Mouse (Mus musculus) small intestine, adult 2 months (tissue): Measurements from ENCODE around the gene Shroom4. TPM values are rescaled to one million over a fixed set of nuclear protein-coding genes. Genes with fewer than 3 reads are reported as not detected.

Experiments
- H3K27ac ChIP-seq: fragments of 200-500 bp; 2 replicates; pipeline ENCODE4 v1.5.1; 2012; ENCODE audit warnings: low read depth, low read length, control low read depth, inconsistent platforms; ENCODE audit not compliant: insufficient read depth
- H3K27me3 ChIP-seq: fragments of 200-500 bp; 2 replicates; pipeline ENCODE4 v1.6.1; 2012; ENCODE audit warnings: mild to moderate bottlenecking, moderate library complexity, low read length, inconsistent platforms; ENCODE audit not compliant: control insufficient read depth, insufficient read depth
- H3K36me3 ChIP-seq: fragments of 200-500 bp; 2 replicates; pipeline ENCODE4 v1.6.1; 2012; ENCODE audit warnings: mild to moderate bottlenecking, low read length, control low read depth, inconsistent platforms; ENCODE audit not compliant: control insufficient read depth, insufficient read depth
- H3K4me1 ChIP-seq: fragments of 200-500 bp; 2 replicates; pipeline ENCODE4 v1.6.1; 2012; ENCODE audit warnings: low read length, inconsistent platforms, mixed read lengths; ENCODE audit not compliant: control insufficient read depth, insufficient read depth, insufficient read length
- H3K4me3 ChIP-seq: fragments of 200-500 bp; 2 replicates; pipeline ENCODE4 v1.5.1; 2012; ENCODE audit warnings: low read depth, mild to moderate bottlenecking, control low read depth, inconsistent platforms, low read length, moderate library complexity
- CTCF ChIP-seq: fragments of 200-500 bp; IDR thresholded peaks from 2 replicates; pipeline ENCODE4 v1.5.1; 2012; ENCODE audit warnings: low read depth, mild to moderate bottlenecking, control low read depth, inconsistent platforms, low read length, moderate library complexity, mixed read lengths; ENCODE audit not compliant: insufficient replicate concordance, insufficient read length; ENCODE audit errors: extremely low read depth
- POLR2A ChIP-seq: fragments of 200-500 bp; IDR thresholded peaks from 2 replicates; pipeline ENCODE4 v1.6.1; 2012; ENCODE audit warnings: low read depth, mild to moderate bottlenecking, control low read depth, inconsistent platforms, low read length, moderate library complexity
- WGBS: fragments of 180-500 bp; shearing (Covaris S2); methylation state at CpG from one replicate; pipeline ENCODE4 v1.1.7; 2018; 5-methylcytosine and 5-hydroxymethylcytosine counted together
- polyA plus RNA-seq: library from polyadenylated mRNA; depleted of rRNA; stranded (reverse); fragments of >200 nt; gene quantifications from 2 replicates; pipeline ENCODE4 v1.2.3, GENCODE M21; 2012; rRNA removed

Gene Shroom4
- polyA plus RNA-seq, 1 experiment = 0.23 TPM

GRCm38 (mm10) chrX:6658820-6659324, 259.2 kb downstream of the Shroom4 start:
- WGBS = 93% methylated on average over 1 of the region's 1 CpGs
- no peaks in the 10 kb centered on the region for H3K36me3 ChIP-seq
- no peaks in the 10 kb centered on the region for H3K4me1 ChIP-seq
- H3K4me3 ChIP-seq = no peak overlapping the region
- TF ChIP-seq POLR2A = no peak
- no peak for TF ChIP-seq CTCF
- no peak overlapping the region for H3K27ac ChIP-seq
- H3K27me3 ChIP-seq = no peaks in the 10 kb centered on the region

Other genes with a start within 250 kb of the Shroom4 start
- 0.05 TPM in 1 of 2 replicates, not detected in the other for gene Nudt10, start 226.8 kb upstream of the Shroom4 start, polyA plus RNA-seq
- gene Bmp15, start 79.1 kb upstream of the Shroom4 start, polyA plus RNA-seq = not detected in 2 replicates